Mouse (Mus musculus) stomach, postnatal 0 days (tissue): Measurements from ENCODE around the gene Ciao2a.

Experiments used
- CTCF ChIP-seq: IDR thresholded peaks from 2 replicates; pipeline ENCODE4 v1.5.1; 2016; ENCODE audit warnings: antibody characterized with exemption, low read depth, mild to moderate bottlenecking, moderate library complexity
- EP300 ChIP-seq: optimal IDR thresholded peaks from 2 replicates; pipeline ENCODE3; 2016; ENCODE audit warnings: antibody characterized with exemption

DNA sequence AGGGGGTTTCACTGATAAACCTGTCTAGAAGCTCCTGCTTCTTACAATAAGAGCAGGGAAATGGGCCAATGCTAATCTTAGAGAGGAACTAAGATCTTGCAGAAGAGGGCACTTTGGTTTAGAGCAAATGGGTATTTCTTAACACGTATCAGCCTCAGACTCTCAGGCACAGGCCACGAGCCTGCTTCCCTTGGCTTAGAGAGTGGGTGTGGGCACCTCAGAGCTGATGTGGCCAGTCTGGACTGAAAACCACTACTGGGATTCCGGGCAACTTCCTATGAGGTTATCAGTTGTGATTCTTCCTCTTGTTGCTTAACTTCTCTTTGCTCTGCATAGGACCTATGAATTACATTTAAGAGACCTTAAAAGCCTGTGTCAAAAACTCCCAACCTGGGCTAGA, 12.1 kb upstream of the Ciao2a start:
- TF ChIP-seq CTCF (no peak), EP300 (no peak)
